Mouse (Mus musculus): ENCODE data around the gene Dynlt1a. TPM values are rescaled to one million over a fixed set of nuclear protein-coding genes. Genes with fewer than 3 reads are reported as not detected.
"Not testable (repeated sequence)": the region's sequence is repeated elsewhere in the genome, so short reads cannot be mapped to it uniquely, and the experiment has no call there.

Dynlt1a gene
- polyA plus RNA-seq, 1 experiment from 2014 or later = 13.1 TPM

GRCm38 (mm10) chr17:6297060-6297795, 20.1 kb downstream of the Dynlt1a start:
- H3K36me3 ChIP-seq (ENCODE audit: control insufficient read depth, insufficient read depth, low read length); H3K4me1 ChIP-seq (ENCODE audit: control insufficient read depth, insufficient read depth, low read length); ATAC-seq (ENCODE audit: insufficient read depth, low FRiP score); H3K4me3 ChIP-seq (replicated peaks; ENCODE audit: low read length); H3K27ac ChIP-seq (ENCODE audit: low read length); H3K9me3 ChIP-seq (replicated peaks; ENCODE audit: control insufficient read depth, low read length); H3K27me3 ChIP-seq (ENCODE audit: control insufficient read depth, insufficient read depth, low read length); H3K9ac ChIP-seq (ENCODE audit: low read length); H3K4me2 ChIP-seq (ENCODE audit: low read depth, low read length): not testable (repeated sequence)
- WGBS = 88% methylated on average over 9 of the region's 15 CpGs

- H3K4me1 ChIP-seq (ENCODE audit: control insufficient read depth, insufficient read depth, low read length); H3K9me3 ChIP-seq (replicated peaks; ENCODE audit: control insufficient read depth, low read length); H3K4me3 ChIP-seq (replicated peaks; ENCODE audit: low read length); H3K36me3 ChIP-seq (ENCODE audit: control insufficient read depth, insufficient read depth, low read length); H3K9ac ChIP-seq (ENCODE audit: low read length); H3K4me2 ChIP-seq (ENCODE audit: low read depth, low read length); H3K27me3 ChIP-seq (ENCODE audit: control insufficient read depth, insufficient read depth, low read length); H3K27ac ChIP-seq (ENCODE audit: low read length); ATAC-seq (ENCODE audit: insufficient read depth, low FRiP score): not testable (repeated sequence)
- WGBS = no CpG with 5 or more reads among the region's 5 CpGs
These were observed 23.4 kb downstream of the Dynlt1a start for GRCm38 (mm10) chr17:6293882-6294281.

- not testable (repeated sequence) for H3K4me3 ChIP-seq (replicated peaks; ENCODE audit: low read length); H3K4me2 ChIP-seq (ENCODE audit: low read depth, low read length); H3K4me1 ChIP-seq (ENCODE audit: control insufficient read depth, insufficient read depth, low read length); H3K9ac ChIP-seq (ENCODE audit: low read length); H3K27ac ChIP-seq (ENCODE audit: low read length); H3K36me3 ChIP-seq (ENCODE audit: control insufficient read depth, insufficient read depth, low read length); ATAC-seq (ENCODE audit: insufficient read depth, low FRiP score); H3K9me3 ChIP-seq (replicated peaks; ENCODE audit: control insufficient read depth, low read length); H3K27me3 ChIP-seq (ENCODE audit: control insufficient read depth, insufficient read depth, low read length)
- 88% methylated on average over 9 of the region's 12 CpGs for WGBS
These were observed 28.3 kb downstream of the Dynlt1a start for GRCm38 (mm10) chr17:6289045-6289444.

- ATAC-seq (ENCODE audit: insufficient read depth, low FRiP score); H3K27ac ChIP-seq (ENCODE audit: low read length); H3K36me3 ChIP-seq (ENCODE audit: control insufficient read depth, insufficient read depth, low read length); H3K4me2 ChIP-seq (ENCODE audit: low read depth, low read length); H3K9me3 ChIP-seq (replicated peaks; ENCODE audit: control insufficient read depth, low read length); H3K27me3 ChIP-seq (ENCODE audit: control insufficient read depth, insufficient read depth, low read length); H3K4me3 ChIP-seq (replicated peaks; ENCODE audit: low read length); H3K4me1 ChIP-seq (ENCODE audit: control insufficient read depth, insufficient read depth, low read length); H3K9ac ChIP-seq (ENCODE audit: low read length): not testable (repeated sequence)
- WGBS = 89% methylated on average over 5 of the region's 5 CpGs
These were observed 31.1 kb downstream of the Dynlt1a start for GRCm38 (mm10) chr17:6286169-6286568.

GRCm38 (mm10) chr17:6283137-6283536, 34.2 kb downstream of the Dynlt1a start:
- not testable (repeated sequence) for H3K36me3 ChIP-seq (ENCODE audit: control insufficient read depth, insufficient read depth, low read length); H3K4me3 ChIP-seq (replicated peaks; ENCODE audit: low read length); H3K9ac ChIP-seq (ENCODE audit: low read length); H3K9me3 ChIP-seq (replicated peaks; ENCODE audit: control insufficient read depth, low read length); H3K4me2 ChIP-seq (ENCODE audit: low read depth, low read length); H3K4me1 ChIP-seq (ENCODE audit: control insufficient read depth, insufficient read depth, low read length); H3K27ac ChIP-seq (ENCODE audit: low read length); H3K27me3 ChIP-seq (ENCODE audit: control insufficient read depth, insufficient read depth, low read length); ATAC-seq (ENCODE audit: insufficient read depth, low FRiP score)
- 96% methylated on average over 7 of the region's 10 CpGs for WGBS

- not testable (repeated sequence) for H3K27ac ChIP-seq (ENCODE audit: low read length); H3K9me3 ChIP-seq (replicated peaks; ENCODE audit: control insufficient read depth, low read length); ATAC-seq (ENCODE audit: insufficient read depth, low FRiP score); H3K9ac ChIP-seq (ENCODE audit: low read length); H3K27me3 ChIP-seq (ENCODE audit: control insufficient read depth, insufficient read depth, low read length); H3K4me3 ChIP-seq (replicated peaks; ENCODE audit: low read length); H3K4me2 ChIP-seq (ENCODE audit: low read depth, low read length); H3K36me3 ChIP-seq (ENCODE audit: control insufficient read depth, insufficient read depth, low read length); H3K4me1 ChIP-seq (ENCODE audit: control insufficient read depth, insufficient read depth, low read length)
- 92% methylated on average over 15 of the region's 19 CpGs for WGBS
These were observed 36.8 kb downstream of the Dynlt1a start for GRCm38 (mm10) chr17:6280513-6280912.

GRCm38 (mm10) chr17:6279772-6280171, 37.5 kb downstream of the Dynlt1a start:
- 90% methylated on average over 7 of the region's 10 CpGs for WGBS
- not testable (repeated sequence) for H3K4me3 ChIP-seq (replicated peaks; ENCODE audit: low read length); H3K27ac ChIP-seq (ENCODE audit: low read length); H3K9me3 ChIP-seq (replicated peaks; ENCODE audit: control insufficient read depth, low read length); ATAC-seq (ENCODE audit: insufficient read depth, low FRiP score); H3K9ac ChIP-seq (ENCODE audit: low read length); H3K4me2 ChIP-seq (ENCODE audit: low read depth, low read length); H3K27me3 ChIP-seq (ENCODE audit: control insufficient read depth, insufficient read depth, low read length); H3K4me1 ChIP-seq (ENCODE audit: control insufficient read depth, insufficient read depth, low read length); H3K36me3 ChIP-seq (ENCODE audit: control insufficient read depth, insufficient read depth, low read length)

- not testable (repeated sequence) for H3K27me3 ChIP-seq (ENCODE audit: control insufficient read depth, insufficient read depth, low read length)
These were observed 38.1 kb downstream of the Dynlt1a start for GRCm38 (mm10) chr17:6279205-6279604.

GRCm38 (mm10) chr17:6274693-6275092, 42.6 kb downstream of the Dynlt1a start:
- H3K27ac ChIP-seq (ENCODE audit: low read length); H3K36me3 ChIP-seq (ENCODE audit: control insufficient read depth, insufficient read depth, low read length); H3K9ac ChIP-seq (ENCODE audit: low read length); H3K27me3 ChIP-seq (ENCODE audit: control insufficient read depth, insufficient read depth, low read length); H3K4me2 ChIP-seq (ENCODE audit: low read depth, low read length); H3K9me3 ChIP-seq (replicated peaks; ENCODE audit: control insufficient read depth, low read length); H3K4me3 ChIP-seq (replicated peaks; ENCODE audit: low read length); ATAC-seq (ENCODE audit: insufficient read depth, low FRiP score); H3K4me1 ChIP-seq (ENCODE audit: control insufficient read depth, insufficient read depth, low read length): not testable (repeated sequence)
- 93% methylated on average over 4 of the region's 6 CpGs for WGBS

More at GRCm38 (mm10) chr17:6279205-6279604, 38.1 kb downstream of the Dynlt1a start:
- H3K27ac ChIP-seq (ENCODE audit: low read length); H3K36me3 ChIP-seq (ENCODE audit: control insufficient read depth, insufficient read depth, low read length); H3K4me2 ChIP-seq (ENCODE audit: low read depth, low read length); H3K4me3 ChIP-seq (replicated peaks; ENCODE audit: low read length); H3K4me1 ChIP-seq (ENCODE audit: control insufficient read depth, insufficient read depth, low read length); H3K9me3 ChIP-seq (replicated peaks; ENCODE audit: control insufficient read depth, low read length); H3K9ac ChIP-seq (ENCODE audit: low read length): not testable (repeated sequence)
- WGBS = 51% methylated on average over 8 of the region's 8 CpGs
- ATAC-seq (ENCODE audit: insufficient read depth, low FRiP score) = peak; percentile 93
